Mouse (Mus musculus): ENCODE measurements around the gene Rgp1.
A peak's percentile ranks its signal among the peaks of the same experiment; 100 is the strongest.

Gene Rgp1

GRCm38 (mm10) chr4:43578376-43579204 lies at the start of gene Rgp1, which contains the start of gene Gba2:
Rgp1 (plus strand) TSS chr4:43578715.
Gba2 (minus strand) TSS chr4:43578873.
- TF ChIP-seq CTCF (conservative IDR thresholded peaks at IDR 0.05; ENCODE audit: low read length) (no peak), NANOG (IDR thresholded peaks at IDR 0.05; ENCODE audit: borderline replicate concordance, low read length) (no peak), POU5F1 (IDR thresholded peaks at IDR 0.05; ENCODE audit: borderline replicate concordance, low read length) (no peak)
- peaks cover 53% of the 10 kb centered on the region for H3K36me3 ChIP-seq (ENCODE audit: insufficient read depth, low read length)
- H3K9me3 ChIP-seq (ENCODE audit: low read length): no peaks in the 10 kb centered on the region
- peak within 1 kb of the TSS; percentile 93 for H3K4me3 ChIP-seq (replicated peaks; ENCODE audit: low read length)
- H3K27me3 ChIP-seq (ENCODE audit: insufficient read depth, low read length): no peaks in the 10 kb centered on the region; the same call in 1 of the 2 replicates
- H3K4me1 ChIP-seq (replicated peaks; ENCODE audit: low read depth, low read length): peaks cover 60% of the 10 kb centered on the region

- no peak for TF ChIP-seq CTCF (conservative IDR thresholded peaks at IDR 0.05; ENCODE audit: low read length)
- no peak for TF ChIP-seq NANOG (IDR thresholded peaks at IDR 0.05; ENCODE audit: borderline replicate concordance, low read length)
- no peak for TF ChIP-seq POU5F1 (IDR thresholded peaks at IDR 0.05; ENCODE audit: borderline replicate concordance, low read length)
- H3K4me3 ChIP-seq (replicated peaks; ENCODE audit: low read length): no peak overlapping the region
- no peaks in the 10 kb centered on the region for H3K9me3 ChIP-seq (ENCODE audit: low read length)
- H3K4me1 ChIP-seq (replicated peaks; ENCODE audit: low read depth, low read length): peaks cover 22% of the 10 kb centered on the region
- H3K36me3 ChIP-seq (ENCODE audit: insufficient read depth, low read length): peaks cover 43% of the 10 kb centered on the region
- peaks cover 8% of the 10 kb centered on the region for H3K27me3 ChIP-seq (ENCODE audit: insufficient read depth, low read length)
Observed at GRCm38 (mm10) chr4:43530081-43530501, 48.4 kb upstream of the Rgp1 start.

GRCm38 (mm10) chr4:43530581-43530980 lies 47.9 kb upstream of the Rgp1 start:
- H3K4me3 ChIP-seq (replicated peaks; ENCODE audit: low read length): no peak overlapping the region
- peaks cover 3% of the 10 kb centered on the region for H3K27me3 ChIP-seq (ENCODE audit: insufficient read depth, low read length)
- peaks cover 27% of the 10 kb centered on the region for H3K4me1 ChIP-seq (replicated peaks; ENCODE audit: low read depth, low read length)
- TF ChIP-seq CTCF (conservative IDR thresholded peaks at IDR 0.05; ENCODE audit: low read length) (peak; percentile 84), POU5F1 (IDR thresholded peaks at IDR 0.05; ENCODE audit: borderline replicate concordance, low read length) (no peak)
- H3K9me3 ChIP-seq (ENCODE audit: low read length): no peaks in the 10 kb centered on the region
- peaks cover 47% of the 10 kb centered on the region for H3K36me3 ChIP-seq (ENCODE audit: insufficient read depth, low read length)

DNA sequence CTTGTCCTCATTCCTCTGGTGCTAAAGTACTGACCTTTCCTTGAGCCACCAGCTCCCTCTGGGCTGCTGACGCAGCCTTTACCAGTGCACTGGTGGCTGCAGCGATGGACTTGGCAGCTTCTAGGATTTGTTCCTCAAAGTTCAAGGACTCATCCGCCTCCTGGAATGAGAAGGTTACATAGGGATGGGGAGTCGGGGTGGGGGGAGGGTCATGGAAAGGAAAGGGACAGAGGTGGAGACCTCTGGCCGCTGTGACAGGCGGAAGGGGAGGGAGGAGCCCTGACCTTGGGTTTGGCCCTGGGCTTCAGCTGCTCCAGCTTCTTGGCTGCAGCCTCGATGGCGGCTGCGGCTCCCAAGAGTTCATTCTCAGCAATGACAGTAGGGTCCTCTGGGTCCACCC lies 45.2 kb upstream of the Rgp1 start:
- H3K27me3 ChIP-seq (ENCODE audit: insufficient read depth, low read length): no peaks in the 10 kb centered on the region
- peaks cover 36% of the 10 kb centered on the region for H3K4me1 ChIP-seq (replicated peaks; ENCODE audit: low read depth, low read length)
- peaks cover 2% of the 10 kb centered on the region; the same call in 1 of the 2 replicates for H3K9me3 ChIP-seq (ENCODE audit: low read length)
- TF ChIP-seq POU5F1 (IDR thresholded peaks at IDR 0.05; ENCODE audit: borderline replicate concordance, low read length) (no peak), CTCF (conservative IDR thresholded peaks at IDR 0.05; ENCODE audit: low read length) (no peak)
- H3K36me3 ChIP-seq (ENCODE audit: insufficient read depth, low read length): peaks cover 74% of the 10 kb centered on the region
- H3K4me3 ChIP-seq (replicated peaks; ENCODE audit: low read length): peak overlapping the region; percentile 57; the same call in 1 of the 2 replicates

- H3K4me1 ChIP-seq (replicated peaks; ENCODE audit: low read depth, low read length): peaks cover 36% of the 10 kb centered on the region
- peaks cover 26% of the 10 kb centered on the region for H3K9me3 ChIP-seq (ENCODE audit: low read length)
- no peak overlapping the region for H3K4me3 ChIP-seq (replicated peaks; ENCODE audit: low read length)
- H3K27me3 ChIP-seq (ENCODE audit: insufficient read depth, low read length): no peaks in the 10 kb centered on the region
- peaks cover 98% of the 10 kb centered on the region for H3K36me3 ChIP-seq (ENCODE audit: insufficient read depth, low read length)
- TF ChIP-seq NANOG (IDR thresholded peaks at IDR 0.05; ENCODE audit: borderline replicate concordance, low read length): no peak
- TF ChIP-seq POU5F1 (IDR thresholded peaks at IDR 0.05; ENCODE audit: borderline replicate concordance, low read length): no peak
- TF ChIP-seq CTCF (conservative IDR thresholded peaks at IDR 0.05; ENCODE audit: low read length): no peak
Observed at GRCm38 (mm10) chr4:43535628-43536027, 42.9 kb upstream of the Rgp1 start.

GRCm38 (mm10) chr4:43536031-43536430 lies 42.5 kb upstream of the Rgp1 start:
- no peaks in the 10 kb centered on the region for H3K27me3 ChIP-seq (ENCODE audit: insufficient read depth, low read length)
- H3K4me1 ChIP-seq (replicated peaks; ENCODE audit: low read depth, low read length): peaks cover 36% of the 10 kb centered on the region
- H3K9me3 ChIP-seq (ENCODE audit: low read length): peaks cover 30% of the 10 kb centered on the region
- no peak for TF ChIP-seq POU5F1 (IDR thresholded peaks at IDR 0.05; ENCODE audit: borderline replicate concordance, low read length)
- TF ChIP-seq CTCF (conservative IDR thresholded peaks at IDR 0.05; ENCODE audit: low read length): no peak
- no peak for TF ChIP-seq NANOG (IDR thresholded peaks at IDR 0.05; ENCODE audit: borderline replicate concordance, low read length)
- H3K4me3 ChIP-seq (replicated peaks; ENCODE audit: low read length): no peak overlapping the region
- H3K36me3 ChIP-seq (ENCODE audit: insufficient read depth, low read length): peaks cover 98% of the 10 kb centered on the region

- Histone ChIP-seq H3K4me3 (replicated peaks; ENCODE audit: low read length) (peak overlapping the region; percentile 32; the same call in 1 of the 2 replicates), H3K27me3 (ENCODE audit: insufficient read depth, low read length) (no peaks in the 10 kb centered on the region), H3K4me1 (replicated peaks; ENCODE audit: low read depth, low read length) (no peaks in the 10 kb centered on the region), H3K36me3 (ENCODE audit: insufficient read depth, low read length) (peaks cover 97% of the 10 kb centered on the region), H3K9me3 (ENCODE audit: low read length) (peaks cover 87% of the 10 kb centered on the region)
- TF ChIP-seq NANOG (IDR thresholded peaks at IDR 0.05; ENCODE audit: borderline replicate concordance, low read length): no peak
- no peak for TF ChIP-seq CTCF (conservative IDR thresholded peaks at IDR 0.05; ENCODE audit: low read length)
- no peak for TF ChIP-seq POU5F1 (IDR thresholded peaks at IDR 0.05; ENCODE audit: borderline replicate concordance, low read length)
Observed at GRCm38 (mm10) chr4:43542044-43542443, 36.5 kb upstream of the Rgp1 start.

GRCm38 (mm10) chr4:43546375-43547047 lies 32.0 kb upstream of the Rgp1 start:
- H3K9me3 ChIP-seq (ENCODE audit: low read length): peaks cover 52% of the 10 kb centered on the region
- H3K36me3 ChIP-seq (ENCODE audit: insufficient read depth, low read length): peaks cover 100% of the 10 kb centered on the region
- H3K4me1 ChIP-seq (replicated peaks; ENCODE audit: low read depth, low read length): peaks cover 6% of the 10 kb centered on the region; the same call in 1 of the 2 replicates
- H3K4me3 ChIP-seq (replicated peaks; ENCODE audit: low read length): no peak overlapping the region
- TF ChIP-seq CTCF (conservative IDR thresholded peaks at IDR 0.05; ENCODE audit: low read length) (no peak), NANOG (IDR thresholded peaks at IDR 0.05; ENCODE audit: borderline replicate concordance, low read length) (no peak), POU5F1 (IDR thresholded peaks at IDR 0.05; ENCODE audit: borderline replicate concordance, low read length) (no peak)
- no peaks in the 10 kb centered on the region for H3K27me3 ChIP-seq (ENCODE audit: insufficient read depth, low read length)
